Mouse (Mus musculus): Measurements from ENCODE around the gene Sephs1. TPM values are rescaled to one million over a fixed set of nuclear protein-coding genes. Genes with fewer than 3 reads are reported as not detected.
A peak's percentile ranks its signal among the peaks of the same experiment; 100 is the strongest.

Gene Sephs1
- total and polyA plus RNA-seq, 3 experiments, result 36.9 to 40.4 TPM; not detected in 1

GRCm38 (mm10) chr2:4883009-4883704 is 1.8 kb downstream of the Sephs1 start:
- DNase-seq (ENCODE audit: low read depth, low spot score), result peak; percentile 30
- TF ChIP-seq RCOR1 (IDR thresholded peaks at IDR 0.05; ENCODE audit: low read depth, low read length) (no peak), USF2 (IDR thresholded peaks at IDR 0.05; ENCODE audit: borderline replicate concordance in 1 of 2, insufficient read depth in 1 of 2, low read depth in 1 of 2, low read length in 2 of 2) (no peak), ETS1 (IDR thresholded peaks at IDR 0.05; ENCODE audit: low read depth, low read length) (no peak), MEF2A (IDR thresholded peaks at IDR 0.05; ENCODE audit: extremely low read depth, insufficient replicate concordance, low read depth, low read length, poor library complexity, severe bottlenecking) (no peak), TAL1 (IDR thresholded peaks at IDR 0.05; ENCODE audit: low read length) (no peak), GATA1 (IDR thresholded peaks at IDR 0.05; ENCODE audit: low read depth, low read length) (no peak), CHD1 (IDR thresholded peaks at IDR 0.05; ENCODE audit: low read depth, low read length) (no peak), RAD21 (IDR thresholded peaks at IDR 0.05; ENCODE audit: low read depth, low read length) (no peak), POLR2A (IDR thresholded peaks at IDR 0.05; ENCODE audit: control insufficient read depth in 1 of 2, insufficient read depth in 1 of 2, low read depth in 1 of 2, low read length in 2 of 2, poor library complexity in 1 of 2) (no peak), MAX (IDR thresholded peaks at IDR 0.05; ENCODE audit: low read length) (no peak), UBTF (IDR thresholded peaks at IDR 0.05; ENCODE audit: borderline replicate concordance, insufficient read depth, low read depth, low read length) (no peak), MYC (IDR thresholded peaks at IDR 0.05; ENCODE audit: low read depth, low read length) (no peak), NELFE (IDR thresholded peaks at IDR 0.05; ENCODE audit: low read depth, low read length) (no peak), E2F4 (IDR thresholded peaks at IDR 0.05; ENCODE audit: borderline replicate concordance, low read depth, low read length) (no peak), JUND (IDR thresholded peaks at IDR 0.05; ENCODE audit: low read depth, low read length) (no peak), MYB (IDR thresholded peaks at IDR 0.05; ENCODE audit: low read depth, low read length) (no peak), POLR2AphosphoS5 (IDR thresholded peaks at IDR 0.05; ENCODE audit: borderline replicate concordance, low read depth, low read length) (no peak), SIN3A (IDR thresholded peaks at IDR 0.05; ENCODE audit: low read length) (no peak), KAT2A (conservative IDR thresholded peaks at IDR 0.05; ENCODE audit: low read depth, low read length) (no peak), CTCF (IDR thresholded peaks at IDR 0.05 in 2 of 3, conservative IDR thresholded peaks at IDR 0.05 in 1 of 3; ENCODE audit: control insufficient read depth in 1 of 3, insufficient read depth in 1 of 3, low read depth in 2 of 3, low read length in 3 of 3, poor library complexity in 1 of 3, severe bottlenecking in 1 of 3) (no peak)
- Histone ChIP-seq H3K79me2 (ENCODE audit: control insufficient read depth, insufficient read depth, low read length, poor library complexity) (peaks cover 34% of the 10 kb centered on the region), H3K36me3 (ENCODE audit: control insufficient read depth in 1 of 2, insufficient read depth in 2 of 2, low read length in 2 of 2) (peaks cover 4 to 11% of the 10 kb centered on the region in 2 experiments), H3K9ac (ENCODE audit: control insufficient read depth, low read depth, low read length, poor library complexity, severe bottlenecking) (peak overlapping the region; percentile 96), H3K4me1 (ENCODE audit: control insufficient read depth in 1 of 2, insufficient read depth in 2 of 2, low read length in 2 of 2) (peaks cover 3 to 10% of the 10 kb centered on the region in 2 experiments; a peak in 3 of 4 replicates), H3K4me3 (ENCODE audit: control insufficient read depth in 1 of 2, insufficient read depth in 1 of 2, low read depth in 2 of 2, low read length in 2 of 2) (peak overlapping the region; percentile 90 to 95), H3K27ac (ENCODE audit: control insufficient read depth, low read depth, low read length) (no peak overlapping the region), H3K9me3 (replicated peaks; ENCODE audit: insufficient read depth, low read length) (no peaks in the 10 kb centered on the region), H3K27me3 (ENCODE audit: control insufficient read depth in 1 of 2, insufficient read depth in 2 of 2, low read length in 2 of 2) (no peaks in the 10 kb centered on the region)
